29 mouse cellular contexts compared by ENCODE assay signal in the genomic region with DNA sequence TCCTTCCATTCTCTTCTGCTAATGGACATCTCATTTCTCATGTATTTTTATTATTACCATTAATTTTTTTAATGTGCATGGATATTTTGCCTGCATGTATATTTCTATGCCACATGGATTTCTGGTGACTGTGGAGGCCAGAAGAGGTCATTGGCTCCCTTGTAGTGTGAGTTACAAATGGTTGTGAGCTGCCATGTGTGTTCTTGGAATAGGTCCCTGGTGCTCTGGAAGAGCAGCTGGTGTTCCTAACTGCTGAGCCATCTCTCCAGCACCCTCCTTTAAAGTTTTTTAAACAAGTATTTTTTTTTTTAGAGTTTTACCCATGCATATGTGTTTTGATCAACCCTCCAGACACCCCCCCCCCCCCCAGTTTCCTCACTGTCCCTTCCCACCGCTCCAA.
"Had no signal": no experiment of that assay in that cellular context is flagged by ENCODE, and none has a peak within 500 bp of the region (broad histone marks: within the 10 kb centered on the region; RNA-seq: fewer than 3 reads in every experiment).

No protein-coding gene starts in this region.

- H3K9ac ChIP-seq: limb, embryonic 12.5 days; limb, embryonic 13.5 days; limb, embryonic 15.5 days; liver, embryonic 12.5 days; liver, embryonic 13.5 days; liver, embryonic 14.5 days; liver, embryonic 15.5 days; liver, postnatal 0 days; lung, embryonic 15.5 days; midbrain, embryonic 12.5 days; midbrain, embryonic 13.5 days; midbrain, embryonic 15.5 days; neural tube, embryonic 12.5 days had no signal

- H3K4me3 ChIP-seq: left cerebral cortex, adult 2 months; limb, embryonic 10.5 days; limb, embryonic 12.5 days; limb, embryonic 13.5 days; limb, embryonic 15.5 days; liver, embryonic 12.5 days; liver, embryonic 13.5 days; liver, embryonic 15.5 days; lung, embryonic 15.5 days; midbrain, embryonic 10.5 days; midbrain, embryonic 12.5 days; midbrain, embryonic 13.5 days; midbrain, embryonic 15.5 days; myocyte; neural tube, embryonic 12.5 days had no signal

- DNase-seq: layer of hippocampus, postnatal 36 days; left cerebral cortex, postnatal 4 days; liver; liver, embryonic 13.5 days; liver, postnatal 0 days; lung, adult 18-20 months; lung, adult 2 months; lung, postnatal 10 days; lung, postnatal 4 days; midbrain, embryonic 14.5 days had no signal

- H3K27me3 ChIP-seq: limb, embryonic 12.5 days; limb, embryonic 13.5 days; limb, embryonic 15.5 days; lung, embryonic 15.5 days; midbrain, embryonic 12.5 days; midbrain, embryonic 13.5 days; midbrain, embryonic 15.5 days; neural tube, embryonic 12.5 days had no signal

- H3K4me2 ChIP-seq: limb, embryonic 12.5 days; limb, embryonic 13.5 days; limb, embryonic 15.5 days; liver, embryonic 11.5 days; liver, embryonic 12.5 days; liver, embryonic 13.5 days; liver, embryonic 15.5 days; lung, embryonic 15.5 days; midbrain, embryonic 11.5 days; midbrain, embryonic 12.5 days; midbrain, embryonic 13.5 days; midbrain, embryonic 15.5 days; neural tube, embryonic 12.5 days had no signal

- ATAC-seq: liver, embryonic 12.5 days; liver, postnatal 0 days; midbrain, embryonic 13.5 days; midbrain, embryonic 15.5 days; midbrain, embryonic 16.5 days had no signal

- H3K9me3 ChIP-seq: limb, embryonic 10.5 days; limb, embryonic 12.5 days; limb, embryonic 13.5 days; limb, embryonic 15.5 days; liver, embryonic 12.5 days; liver, embryonic 13.5 days; liver, embryonic 15.5 days; lung, embryonic 15.5 days; midbrain, embryonic 10.5 days; midbrain, embryonic 12.5 days; midbrain, embryonic 13.5 days; midbrain, embryonic 15.5 days; neural tube, embryonic 12.5 days had no signal

- H3K36me3 ChIP-seq: limb, embryonic 10.5 days; limb, embryonic 12.5 days; limb, embryonic 13.5 days; limb, embryonic 15.5 days; liver, embryonic 12.5 days; liver, embryonic 13.5 days; liver, embryonic 15.5 days; lung, embryonic 15.5 days; midbrain, embryonic 10.5 days; midbrain, embryonic 12.5 days; midbrain, embryonic 13.5 days; midbrain, embryonic 15.5 days; neural tube, embryonic 12.5 days had no signal

- H3K27ac ChIP-seq: left cerebral cortex, adult 2 months; limb, embryonic 10.5 days; limb, embryonic 12.5 days; limb, embryonic 13.5 days; limb, embryonic 15.5 days; liver, embryonic 12.5 days; liver, embryonic 13.5 days; liver, embryonic 14.5 days; liver, embryonic 15.5 days; lung, embryonic 15.5 days; macrophage; midbrain, embryonic 10.5 days; midbrain, embryonic 12.5 days; midbrain, embryonic 13.5 days; midbrain, embryonic 15.5 days; neural tube, embryonic 12.5 days had no signal
